Mouse (Mus musculus): ENCODE data around the gene 1700001L19Rik. TPM values are rescaled to one million over a fixed set of nuclear protein-coding genes. Genes with fewer than 3 reads are reported as not detected.
A peak's percentile ranks its signal among the peaks of the same experiment; 100 is the strongest.

1700001L19Rik gene
- total and polyA plus RNA-seq, 3 experiments = not detected

DNA sequence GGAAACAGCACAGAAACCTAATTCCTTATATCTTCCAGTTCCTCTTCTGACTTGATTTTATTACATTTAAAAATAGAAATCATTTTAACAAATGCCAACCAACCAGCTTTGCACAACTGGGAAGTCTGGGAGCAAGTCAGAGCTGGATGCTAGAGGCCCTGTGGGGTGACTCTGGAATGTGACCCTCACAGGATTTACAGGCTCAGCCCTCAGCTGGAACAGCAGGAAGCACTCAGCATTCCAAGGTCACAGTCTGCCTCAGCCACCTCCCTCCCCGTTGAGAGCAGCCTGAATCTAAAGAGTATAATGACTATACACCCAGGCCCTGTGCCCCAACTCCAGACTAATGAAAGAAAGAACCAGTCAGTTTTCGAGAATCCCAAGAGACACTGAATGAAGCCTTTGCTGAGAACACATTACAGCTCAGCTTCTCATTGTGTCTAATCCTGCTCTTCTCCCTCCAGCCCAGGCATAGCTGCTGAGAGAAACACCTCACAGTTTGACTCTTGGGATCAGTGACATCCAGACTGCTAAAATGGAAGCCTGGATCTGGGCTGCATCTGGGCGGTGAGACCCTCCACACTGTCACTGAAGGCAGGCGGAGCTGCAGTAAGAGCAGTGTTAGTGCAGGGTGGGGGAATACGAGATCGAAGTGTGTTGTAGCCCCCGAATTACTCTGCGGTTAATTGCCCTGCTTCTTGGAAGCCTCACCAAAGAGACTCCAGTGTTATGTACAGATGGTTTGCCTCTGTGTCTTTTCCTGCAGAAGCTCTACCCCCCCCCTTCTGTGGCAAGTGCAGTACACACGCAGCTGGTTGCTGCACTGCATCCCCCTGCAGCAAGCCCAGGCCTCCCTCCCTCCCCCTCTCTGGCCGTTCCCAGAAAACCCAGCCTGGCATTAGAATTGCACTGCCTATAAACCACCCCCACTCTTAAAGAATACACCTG is 24.0 kb upstream of the 1700001L19Rik start:
- DNase-seq (ENCODE audit: low spot score) = no peak
- Histone ChIP-seq H3K9me3 (replicated peaks) (no peaks in the 10 kb centered on the region), H3K4me3 (ENCODE audit: low read depth, low read length) (no peak overlapping the region), H3K36me3 (replicated peaks) (peaks cover 93% of the 10 kb centered on the region), H3K4me1 (ENCODE audit: insufficient read depth, low read depth, low read length) (no peaks in the 10 kb centered on the region; the same call in 1 of the 2 replicates), H3K27me3 (ENCODE audit: insufficient read depth, low read length) (no peaks in the 10 kb centered on the region)
- no peak for ATAC-seq (ENCODE audit: extremely low read depth, insufficient number of reproducible peaks, low FRiP score, poor library complexity, severe bottlenecking)
- TF ChIP-seq GATA1 (IDR thresholded peaks at IDR 0.05; ENCODE audit: borderline replicate concordance, low read length) = no peak
- no peak for TF ChIP-seq TAL1 (conservative IDR thresholded peaks at IDR 0.05; ENCODE audit: low read depth, low read length)
- no peak for TF ChIP-seq POLR2AphosphoS5 (IDR thresholded peaks at IDR 0.05; ENCODE audit: insufficient replicate concordance, low read depth, low read length)
- no peak for TF ChIP-seq GATA2 (IDR thresholded peaks at IDR 0.05; ENCODE audit: borderline replicate concordance, low read depth, low read length)
- no peak for TF ChIP-seq CTCF (IDR thresholded peaks at IDR 0.05; ENCODE audit: low read depth, low read length)

DNA sequence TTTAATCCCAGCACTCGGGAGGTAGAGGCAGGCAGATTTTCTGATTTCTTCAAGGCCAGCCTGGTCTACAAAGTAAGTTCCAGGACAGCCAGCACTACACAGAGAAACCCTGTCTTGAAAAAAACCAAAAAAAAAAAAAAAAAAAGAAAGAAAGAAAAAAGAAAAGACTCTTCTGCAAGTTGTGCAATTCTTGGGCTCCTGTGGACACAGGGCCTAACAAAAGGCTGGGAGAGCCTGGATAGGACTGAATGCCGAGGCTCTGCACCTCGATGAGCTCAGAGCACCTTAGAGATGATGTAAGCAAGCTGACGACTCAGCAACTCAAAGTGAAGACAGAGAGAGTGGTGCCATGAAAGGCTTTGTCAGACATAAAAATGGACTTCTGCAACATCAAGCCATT is 22.8 kb upstream of the 1700001L19Rik start:
- H3K9me3 ChIP-seq (replicated peaks) = no peaks in the 10 kb centered on the region
- TF ChIP-seq CTCF (IDR thresholded peaks at IDR 0.05; ENCODE audit: low read depth, low read length) (no peak), TAL1 (conservative IDR thresholded peaks at IDR 0.05; ENCODE audit: low read depth, low read length) (no peak), GATA1 (IDR thresholded peaks at IDR 0.05; ENCODE audit: borderline replicate concordance, low read length) (no peak), POLR2AphosphoS5 (IDR thresholded peaks at IDR 0.05; ENCODE audit: insufficient replicate concordance, low read depth, low read length) (no peak), GATA2 (IDR thresholded peaks at IDR 0.05; ENCODE audit: borderline replicate concordance, low read depth, low read length) (no peak)
- H3K36me3 ChIP-seq (replicated peaks) = peaks cover 92% of the 10 kb centered on the region

DNA sequence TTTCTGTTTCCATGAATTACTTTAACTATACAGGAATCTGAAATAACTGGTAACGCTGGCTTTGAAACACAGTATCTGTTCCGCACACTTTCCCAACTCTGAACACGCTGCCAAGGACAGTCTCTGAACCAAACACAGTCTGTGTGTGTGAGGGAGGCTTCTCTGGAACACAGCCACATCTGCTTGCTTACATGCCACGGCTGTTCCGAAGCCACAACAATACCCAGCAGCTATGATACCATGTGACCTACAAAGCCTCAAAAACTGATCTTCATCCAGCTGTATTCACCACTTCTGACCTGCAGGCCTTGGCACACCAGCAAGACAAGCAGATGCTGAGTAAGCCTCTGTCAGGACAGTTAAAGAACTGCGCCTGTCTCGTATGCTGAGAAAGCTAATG is 19.3 kb upstream of the 1700001L19Rik start:
- no peak for ATAC-seq (ENCODE audit: extremely low read depth, insufficient number of reproducible peaks, low FRiP score, poor library complexity, severe bottlenecking)
- peaks cover 71% of the 10 kb centered on the region for H3K36me3 ChIP-seq (replicated peaks)
- no peak overlapping the region for H3K4me3 ChIP-seq (ENCODE audit: low read depth, low read length)
- H3K27me3 ChIP-seq (ENCODE audit: insufficient read depth, low read length) = no peaks in the 10 kb centered on the region
- DNase-seq (ENCODE audit: low spot score) = no peak
- peaks cover 18% of the 10 kb centered on the region for H3K4me1 ChIP-seq (ENCODE audit: insufficient read depth, low read depth, low read length)
- no peaks in the 10 kb centered on the region for H3K9me3 ChIP-seq (replicated peaks)
- TF ChIP-seq POLR2AphosphoS5 (IDR thresholded peaks at IDR 0.05; ENCODE audit: insufficient replicate concordance, low read depth, low read length) (no peak), TAL1 (conservative IDR thresholded peaks at IDR 0.05; ENCODE audit: low read depth, low read length) (no peak), CTCF (IDR thresholded peaks at IDR 0.05; ENCODE audit: low read depth, low read length) (no peak), GATA1 (IDR thresholded peaks at IDR 0.05; ENCODE audit: borderline replicate concordance, low read length) (no peak), GATA2 (IDR thresholded peaks at IDR 0.05; ENCODE audit: borderline replicate concordance, low read depth, low read length) (no peak)

More for the DNA sequence above, 22.8 kb upstream of the 1700001L19Rik start:
- Histone ChIP-seq H3K27me3 (ENCODE audit: insufficient read depth, low read length) (no peaks in the 10 kb centered on the region), H3K4me1 (ENCODE audit: insufficient read depth, low read depth, low read length) (peaks cover 2% of the 10 kb centered on the region; the same call in 1 of the 2 replicates), H3K4me3 (ENCODE audit: low read depth, low read length) (no peak overlapping the region)
- ATAC-seq (ENCODE audit: extremely low read depth, insufficient number of reproducible peaks, low FRiP score, poor library complexity, severe bottlenecking) (no peak), DNase-seq (ENCODE audit: low spot score) (no peak)

DNA sequence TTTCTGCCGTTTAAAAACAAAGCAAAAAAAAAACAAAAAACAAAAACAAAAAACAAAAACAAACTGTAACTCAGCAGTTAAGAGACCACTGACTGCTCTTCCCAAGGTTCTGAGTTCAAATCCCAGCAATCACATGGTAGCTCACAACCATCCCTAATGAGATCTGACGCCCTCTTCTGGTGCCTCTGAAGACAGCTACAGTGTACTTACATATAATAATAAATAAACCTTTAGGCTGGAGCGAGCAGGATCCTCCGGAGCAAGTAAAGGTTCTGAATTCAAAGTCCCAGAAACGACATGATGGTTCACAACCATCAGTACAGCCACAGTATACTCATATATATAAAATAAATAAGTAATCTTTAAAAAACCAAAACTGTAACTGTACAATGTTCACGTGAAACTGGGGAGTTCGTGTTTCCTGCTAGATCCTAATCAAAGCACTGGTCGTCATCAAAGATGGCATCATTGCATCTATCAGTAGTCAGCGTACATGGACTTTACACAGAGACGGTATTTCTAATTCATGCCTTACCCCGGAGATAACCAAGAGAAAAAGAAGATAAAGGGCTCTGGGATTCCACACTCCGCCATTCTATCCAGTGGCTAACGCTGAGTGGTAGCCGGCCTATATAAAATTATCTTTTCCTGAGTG is 16.0 kb upstream of the 1700001L19Rik start:
- Histone ChIP-seq H3K27me3 (ENCODE audit: insufficient read depth, low read length) (no peaks in the 10 kb centered on the region), H3K4me3 (ENCODE audit: low read depth, low read length) (peak overlapping the region; percentile 76), H3K36me3 (replicated peaks) (peaks cover 69% of the 10 kb centered on the region), H3K9me3 (replicated peaks) (no peaks in the 10 kb centered on the region), H3K4me1 (ENCODE audit: insufficient read depth, low read depth, low read length) (peaks cover 43% of the 10 kb centered on the region)
- no peak for DNase-seq (ENCODE audit: low spot score)
- ATAC-seq (ENCODE audit: extremely low read depth, insufficient number of reproducible peaks, low FRiP score, poor library complexity, severe bottlenecking) = 0 out of 2 replicates have a peak, but pooled peaks have one; percentile 2
- TF ChIP-seq GATA1 (IDR thresholded peaks at IDR 0.05; ENCODE audit: borderline replicate concordance, low read length) (no peak), GATA2 (IDR thresholded peaks at IDR 0.05; ENCODE audit: borderline replicate concordance, low read depth, low read length) (no peak), POLR2AphosphoS5 (IDR thresholded peaks at IDR 0.05; ENCODE audit: insufficient replicate concordance, low read depth, low read length) (no peak), CTCF (IDR thresholded peaks at IDR 0.05; ENCODE audit: low read depth, low read length) (no peak), TAL1 (conservative IDR thresholded peaks at IDR 0.05; ENCODE audit: low read depth, low read length) (no peak)

DNA sequence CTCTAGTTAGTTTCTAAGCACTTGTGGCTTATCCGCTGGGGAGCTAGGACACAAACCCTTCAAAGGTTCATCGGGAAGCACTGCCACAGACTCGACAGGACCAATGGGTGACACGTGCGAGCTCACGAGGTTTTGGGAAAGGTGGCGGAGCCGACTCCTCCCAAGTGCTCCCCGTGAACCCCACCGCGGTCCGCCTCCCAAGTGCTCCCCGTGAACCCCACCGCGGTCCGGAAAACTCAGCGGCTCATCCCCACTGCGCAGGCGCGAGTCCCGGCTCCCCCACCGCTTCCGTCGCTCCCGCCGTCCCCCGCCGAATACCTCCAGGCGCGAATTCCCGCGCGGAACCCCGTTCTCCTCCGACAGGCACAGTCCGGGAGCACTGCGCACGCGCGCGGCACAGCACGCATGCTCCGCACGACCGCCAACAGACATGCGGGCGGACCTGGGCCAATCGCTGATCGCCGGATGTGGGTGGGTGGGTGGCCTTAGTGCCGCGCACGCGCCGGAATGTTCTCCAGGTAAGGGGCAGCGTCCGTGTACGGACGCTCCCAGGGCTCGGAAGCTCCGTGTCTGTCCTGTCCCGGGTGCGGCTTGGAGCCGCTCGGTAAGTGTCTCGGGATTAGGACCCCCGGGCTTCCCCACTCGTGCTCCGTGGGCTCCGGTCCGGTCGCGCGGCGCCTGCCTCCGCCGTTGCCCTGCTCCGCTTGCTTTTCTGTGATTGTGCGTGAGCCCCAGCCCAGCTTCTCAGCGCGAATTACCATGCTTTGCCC is 15.3 kb upstream of the 1700001L19Rik start, which contains the start of the genes Mtrr and Fastkd3:
Gene Mtrr, minus strand, starts transcription at position 403 of the 770 bp plus-strand sequence.
Gene Fastkd3, plus strand, starts transcription at position 488 of the 770 bp plus-strand sequence.
- Histone ChIP-seq H3K4me1 (ENCODE audit: insufficient read depth, low read depth, low read length) (peaks cover 47% of the 10 kb centered on the region), H3K9me3 (replicated peaks) (no peaks in the 10 kb centered on the region), H3K4me3 (ENCODE audit: low read depth, low read length) (peak within 1 kb of the TSS; percentile 76), H3K36me3 (replicated peaks) (peaks cover 68% of the 10 kb centered on the region), H3K27me3 (ENCODE audit: insufficient read depth, low read length) (no peaks in the 10 kb centered on the region)
- no peak for TF ChIP-seq POLR2AphosphoS5 (IDR thresholded peaks at IDR 0.05; ENCODE audit: insufficient replicate concordance, low read depth, low read length)
- TF ChIP-seq GATA1 (IDR thresholded peaks at IDR 0.05; ENCODE audit: borderline replicate concordance, low read length) = no peak
- no peak for TF ChIP-seq GATA2 (IDR thresholded peaks at IDR 0.05; ENCODE audit: borderline replicate concordance, low read depth, low read length)
- no peak for TF ChIP-seq TAL1 (conservative IDR thresholded peaks at IDR 0.05; ENCODE audit: low read depth, low read length)
- no peak for TF ChIP-seq CTCF (IDR thresholded peaks at IDR 0.05; ENCODE audit: low read depth, low read length)
- DNase-seq (ENCODE audit: low spot score) (peak; percentile 87), ATAC-seq (ENCODE audit: extremely low read depth, insufficient number of reproducible peaks, low FRiP score, poor library complexity, severe bottlenecking) (peak; percentile 79)

All from G1E (cell line).